Mouse (Mus musculus) forebrain, embryonic 14.5 days (tissue): ENCODE measurements around the gene RPS10-NUDT3. TPM values are rescaled to one million over a fixed set of nuclear protein-coding genes. Genes with fewer than 3 reads are reported as not detected.
A peak's percentile ranks its signal among the peaks of the same experiment; 100 is the strongest.

ENCODE experiments used
- ATAC-seq: fragments of 200-750 bp; cut with Nextera tagmentation; 2 replicates; pipeline ENCODE4 v1.8.0; 2017; ENCODE audit warnings: mild to moderate bottlenecking, moderate library complexity
- DNase-seq: peaks from one replicate; pipeline ENCODE4 v3.0.0-alpha.2; 2015; ENCODE audit warnings: low spot score
- H3K27ac ChIP-seq: fragments of 300-500 bp; sonication (generic); 2 replicates; pipeline ENCODE4 v1.5.1; 2014; ENCODE audit warnings: low read depth, mild to moderate bottlenecking, control low read depth, low read length, moderate library complexity
- H3K27me3 ChIP-seq: fragments of 300-500 bp; sonication (generic); replicated peaks from 2 replicates; pipeline ENCODE4 v1.6.1; 2014; ENCODE audit warnings: low read length, control low read depth, mixed read lengths; ENCODE audit not compliant: control insufficient read depth, insufficient read depth
- H3K36me3 ChIP-seq: fragments of 300-500 bp; sonication (generic); 2 replicates; pipeline ENCODE4 v1.6.1; 2014; ENCODE audit warnings: low read length, control low read depth; ENCODE audit not compliant: control insufficient read depth, insufficient read depth
- H3K4me1 ChIP-seq: fragments of 300-500 bp; sonication (generic); 2 replicates; pipeline ENCODE4 v1.6.1; 2014; ENCODE audit warnings: antibody characterized with exemption, low read length, control low read depth; ENCODE audit not compliant: control insufficient read depth, insufficient read depth
- H3K4me2 ChIP-seq: fragments of 300-500 bp; sonication (generic); 2 replicates; pipeline ENCODE4 v1.6.1; 2014; ENCODE audit warnings: mild to moderate bottlenecking, control low read depth, low read length
- H3K4me3 ChIP-seq: fragments of 300-500 bp; sonication (generic); 2 replicates; pipeline ENCODE4 v1.5.1; 2014; ENCODE audit warnings: low read depth, low read length, control low read depth
- H3K9ac ChIP-seq: fragments of 300-500 bp; sonication (generic); 2 replicates; pipeline ENCODE4 v1.6.1; 2014; ENCODE audit warnings: mild to moderate bottlenecking, low read length, control low read depth, moderate library complexity
- H3K9me3 ChIP-seq: fragments of 300-500 bp; sonication (generic); replicated peaks from 2 replicates; pipeline ENCODE4 v1.6.1; 2016; ENCODE audit warnings: low read length, control low read depth, mixed read lengths; ENCODE audit not compliant: control insufficient read depth
- WGBS: fragments of 180-500 bp; shearing (Covaris S2); extraction: QIAGEN DNeasy Blood & Tissue Kit; methylation state at CpG from one replicate; pipeline ENCODE4 v1.1.7; 2014; 5-methylcytosine and 5-hydroxymethylcytosine counted together
- polyA plus RNA-seq: library from polyadenylated mRNA; unstranded; fragments of >200 nt; fragmentation: Nextera tagmentation; extraction: Ambion mirVana; gene quantifications from 2 replicates; pipeline ENCODE4 v1.2.1, GENCODE M21; 2014

RPS10-NUDT3 gene
- polyA plus RNA-seq, 1 experiment from 2014 or later, result not detected

- DNase-seq (no peak), ATAC-seq (no peak)
- no peaks in the 10 kb centered on the region for H3K36me3 ChIP-seq
- no peak overlapping the region for H3K4me3 ChIP-seq
- H3K27ac ChIP-seq, result no peak overlapping the region
- peaks cover 15% of the 10 kb centered on the region for H3K27me3 ChIP-seq
- peaks cover 8% of the 10 kb centered on the region; the same call in 1 of the 2 replicates for H3K4me1 ChIP-seq
- no peaks in the 10 kb centered on the region for H3K9me3 ChIP-seq
- 74% methylated on average over 8 of the region's 8 CpGs for WGBS
- no peak overlapping the region for H3K9ac ChIP-seq
- no peak overlapping the region for H3K4me2 ChIP-seq
These were observed 22.1 kb upstream of the RPS10-NUDT3 start for GRCm38 (mm10) chr17:27657123-27657522.

- no peak overlapping the region for H3K27ac ChIP-seq
- peaks cover 8% of the 10 kb centered on the region; the same call in 1 of the 2 replicates for H3K4me1 ChIP-seq
- ATAC-seq, result no peak
- H3K9me3 ChIP-seq, result no peaks in the 10 kb centered on the region
- peak overlapping the region; percentile 52 for H3K4me3 ChIP-seq
- peak overlapping the region; percentile 87 for H3K4me2 ChIP-seq
- DNase-seq, result no peak
- H3K36me3 ChIP-seq, result no peaks in the 10 kb centered on the region
- WGBS, result 39% methylated on average over 5 of the region's 5 CpGs
- peaks cover 15% of the 10 kb centered on the region for H3K27me3 ChIP-seq
- H3K9ac ChIP-seq, result peak overlapping the region; percentile 70; the same call in 1 of the 2 replicates
These were observed 21.4 kb upstream of the RPS10-NUDT3 start for GRCm38 (mm10) chr17:27656414-27656813.

- 6% methylated on average over 13 of the region's 14 CpGs for WGBS
- Histone ChIP-seq H3K4me3 (peak overlapping the region; percentile 52), H3K36me3 (no peaks in the 10 kb centered on the region), H3K27me3 (peaks cover 15% of the 10 kb centered on the region), H3K9me3 (no peaks in the 10 kb centered on the region), H3K4me2 (peak overlapping the region; percentile 87), H3K9ac (peak overlapping the region; percentile 70), H3K27ac (peak overlapping the region; percentile 48; the same call in 1 of the 2 replicates), H3K4me1 (peaks cover 8% of the 10 kb centered on the region; the same call in 1 of the 2 replicates)
- peak; percentile 57 for ATAC-seq
- DNase-seq, result peak; percentile 61
These were observed 21.0 kb upstream of the RPS10-NUDT3 start for GRCm38 (mm10) chr17:27656011-27656399.

DNA sequence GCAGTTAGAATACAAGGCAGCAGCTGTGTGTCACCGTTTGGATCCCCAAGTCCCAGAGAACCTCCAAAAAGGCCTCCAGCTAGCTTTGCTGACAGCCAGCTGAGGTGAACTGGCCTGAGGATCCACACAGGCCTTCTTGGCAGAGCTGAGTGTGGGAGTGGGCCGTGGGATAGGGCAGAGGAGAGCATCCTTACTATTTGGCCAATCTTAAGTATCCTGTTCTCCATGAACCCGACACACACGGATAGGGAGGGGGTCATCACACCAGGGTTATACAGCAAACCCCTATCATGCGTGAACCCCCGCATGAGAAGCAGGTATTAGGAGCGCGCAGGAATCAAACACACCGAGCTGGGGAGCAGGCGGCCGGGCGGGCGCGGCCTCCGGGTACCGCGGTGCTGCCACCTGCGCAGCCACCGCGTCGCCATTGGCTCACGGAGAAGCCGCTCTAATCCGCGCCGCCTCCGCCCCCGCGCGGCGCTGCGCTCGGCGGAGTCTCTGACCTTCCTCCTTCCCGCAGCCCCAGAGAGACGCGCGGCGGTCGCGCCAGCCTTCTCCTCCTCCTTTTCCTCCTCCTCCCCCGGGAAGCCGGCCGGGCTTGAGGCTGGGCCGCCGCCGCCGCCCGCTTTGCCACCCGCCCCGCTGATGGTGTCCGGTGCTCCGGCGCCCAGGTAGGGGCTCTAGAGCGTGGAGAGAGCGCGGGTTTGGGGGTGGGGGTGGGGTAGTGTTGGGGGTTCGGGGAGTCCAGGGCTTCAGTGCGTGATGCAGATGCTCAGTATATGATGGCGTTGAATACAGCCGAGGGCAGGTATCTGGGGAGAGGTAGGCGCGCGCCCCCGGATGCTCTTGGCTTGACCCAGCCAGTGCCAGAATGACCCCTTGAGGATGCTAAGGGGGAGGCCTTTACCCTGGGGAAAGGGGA is 20.3 kb upstream of the RPS10-NUDT3 start, which contains the start of gene Pacsin1:
Gene Pacsin1, plus strand, starts transcription at position 421 of the 922 bp plus-strand sequence.
- H3K27me3 ChIP-seq, result peaks cover 15% of the 10 kb centered on the region
- peak within 1 kb of the TSS; percentile 52 for H3K4me3 ChIP-seq
- under 1% methylated on average over 49 of the region's 65 CpGs for WGBS
- peak within 1 kb of the TSS; percentile 87 for H3K4me2 ChIP-seq
- no peaks in the 10 kb centered on the region for H3K9me3 ChIP-seq
- H3K36me3 ChIP-seq, result no peaks in the 10 kb centered on the region
- H3K9ac ChIP-seq, result peak within 1 kb of the TSS; percentile 70
- ATAC-seq, result peak; percentile 79
- peak within 1 kb of the TSS; percentile 48 for H3K27ac ChIP-seq
- H3K4me1 ChIP-seq, result peaks cover 8% of the 10 kb centered on the region; the same call in 1 of the 2 replicates
- DNase-seq, result peak; percentile 72

DNA sequence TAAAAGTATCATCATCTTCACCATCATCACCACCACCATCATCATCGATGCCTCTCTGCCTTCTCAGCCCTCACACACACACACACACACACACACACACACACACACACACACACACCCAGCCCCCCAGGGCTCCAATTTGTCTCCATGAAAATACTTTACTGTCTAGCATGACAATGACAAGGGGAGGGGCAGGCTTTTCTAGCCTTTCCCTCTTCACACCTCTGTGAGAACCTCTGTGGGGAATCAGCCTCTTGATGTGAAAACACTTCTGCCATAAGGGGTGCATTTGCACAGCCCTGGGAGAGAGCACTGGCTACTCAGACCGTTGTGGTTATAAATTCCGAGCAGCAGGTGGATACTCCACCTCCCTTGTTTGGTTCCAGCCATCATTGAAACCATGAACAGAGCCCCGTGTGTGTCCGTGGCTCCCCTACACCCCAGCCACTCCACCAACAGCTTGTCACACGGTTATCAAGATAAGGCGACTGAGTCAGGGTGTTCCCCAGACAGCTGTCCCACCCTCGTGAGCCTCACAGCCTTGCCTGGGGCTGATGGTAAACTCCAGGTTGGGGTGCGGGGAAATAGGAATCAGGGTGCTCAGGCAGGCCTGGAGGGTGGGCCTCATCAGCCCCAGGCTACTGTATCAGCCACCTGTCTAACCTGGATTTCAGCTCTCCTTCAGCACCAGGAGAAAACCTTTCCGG is 18.4 kb upstream of the RPS10-NUDT3 start:
- ATAC-seq, result no peak
- H3K36me3 ChIP-seq, result no peaks in the 10 kb centered on the region
- peaks cover 15% of the 10 kb centered on the region for H3K27me3 ChIP-seq
- H3K27ac ChIP-seq, result no peak overlapping the region
- H3K9ac ChIP-seq, result no peak overlapping the region
- 81% methylated on average over 10 of the region's 10 CpGs for WGBS
- H3K4me1 ChIP-seq, result peaks cover 8% of the 10 kb centered on the region; the same call in 1 of the 2 replicates
- H3K9me3 ChIP-seq, result no peaks in the 10 kb centered on the region
- no peak for DNase-seq
- no peak overlapping the region for H3K4me3 ChIP-seq
- H3K4me2 ChIP-seq, result no peak overlapping the region

DNA sequence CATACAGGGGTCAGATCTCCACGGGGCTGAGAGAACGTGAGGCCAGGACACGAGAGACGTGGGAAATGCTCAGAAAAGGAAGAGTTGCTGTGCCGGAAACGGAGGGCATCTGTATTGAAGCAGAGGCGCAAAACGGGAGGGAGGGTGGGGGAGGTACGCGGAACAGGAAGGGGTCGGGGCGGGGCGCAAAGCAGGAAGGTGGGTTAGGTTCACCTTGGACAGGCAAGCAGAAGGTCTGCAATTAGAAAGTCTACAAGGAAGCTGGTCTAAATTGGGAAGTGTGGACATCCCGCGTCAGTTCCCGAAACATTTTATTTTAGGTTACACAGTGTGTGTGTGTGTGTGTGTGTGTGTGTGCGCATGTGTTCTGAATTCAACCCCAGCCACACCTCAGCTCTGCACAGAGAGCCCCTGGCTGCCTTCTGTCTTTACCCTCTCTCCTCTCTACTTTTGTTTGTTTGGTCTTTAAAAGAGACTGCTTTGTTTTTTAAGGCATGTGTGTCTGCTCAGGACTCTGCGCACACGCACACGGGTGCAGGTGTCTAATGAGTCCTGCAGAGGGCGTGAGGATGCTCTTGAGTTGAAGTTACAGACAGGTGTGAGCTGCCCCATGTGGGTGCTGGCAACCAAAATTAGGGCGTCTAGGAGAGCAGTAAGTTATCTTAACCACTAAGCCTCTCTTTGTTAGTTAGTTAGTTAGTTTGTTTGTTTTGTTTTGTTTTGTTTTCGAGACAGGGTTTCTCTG is 17.2 kb upstream of the RPS10-NUDT3 start:
- WGBS, result 89% methylated on average over 23 of the region's 23 CpGs
- no peak for DNase-seq
- ATAC-seq, result no peak
- Histone ChIP-seq H3K27ac (no peak overlapping the region), H3K9me3 (no peaks in the 10 kb centered on the region), H3K27me3 (peaks cover 15% of the 10 kb centered on the region), H3K36me3 (no peaks in the 10 kb centered on the region), H3K4me3 (no peak overlapping the region), H3K4me2 (no peak overlapping the region), H3K9ac (no peak overlapping the region), H3K4me1 (peaks cover 8% of the 10 kb centered on the region; the same call in 1 of the 2 replicates)

DNA sequence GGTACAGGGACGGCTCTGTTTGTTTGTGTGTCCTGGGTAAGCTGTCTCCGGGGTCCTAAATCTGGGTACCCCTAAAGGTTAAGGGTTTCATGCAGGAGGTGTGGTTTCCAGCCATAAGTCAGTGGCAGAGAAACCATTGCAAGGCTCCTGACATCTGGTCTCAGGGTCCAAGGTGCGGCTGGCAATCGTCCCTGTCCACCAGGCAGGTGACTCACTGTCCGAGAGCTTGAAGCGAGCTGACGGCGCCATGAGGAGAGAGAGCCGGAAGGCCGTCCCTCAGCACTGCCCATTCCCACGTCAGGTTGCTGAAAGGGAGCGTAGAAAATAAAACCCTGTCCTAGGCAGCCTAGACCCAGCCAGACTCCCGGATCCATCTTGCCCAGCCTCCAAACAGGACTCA is 15.6 kb upstream of the RPS10-NUDT3 start:
- Histone ChIP-seq H3K27ac (no peak overlapping the region), H3K9me3 (no peaks in the 10 kb centered on the region), H3K36me3 (no peaks in the 10 kb centered on the region), H3K27me3 (peaks cover 6% of the 10 kb centered on the region; the same call in 1 of the 2 replicates), H3K4me2 (no peak overlapping the region), H3K4me3 (no peak overlapping the region), H3K9ac (no peak overlapping the region), H3K4me1 (peaks cover 1% of the 10 kb centered on the region; the same call in 1 of the 2 replicates)
- DNase-seq, result no peak
- no peak for ATAC-seq
- WGBS, result 80% methylated on average over 13 of the region's 13 CpGs

GRCm38 (mm10) chr17:27650160-27650559 is 15.1 kb upstream of the RPS10-NUDT3 start:
- H3K27ac ChIP-seq, result no peak overlapping the region
- H3K4me1 ChIP-seq, result no peaks in the 10 kb centered on the region
- DNase-seq (peak; percentile 73), ATAC-seq (no peak)
- WGBS, result 9% methylated on average over 12 of the region's 12 CpGs
- H3K4me3 ChIP-seq, result no peak overlapping the region
- peaks cover 5% of the 10 kb centered on the region; the same call in 1 of the 2 replicates for H3K27me3 ChIP-seq
- H3K4me2 ChIP-seq, result no peak overlapping the region
- no peaks in the 10 kb centered on the region for H3K9me3 ChIP-seq
- H3K9ac ChIP-seq, result no peak overlapping the region
- no peaks in the 10 kb centered on the region for H3K36me3 ChIP-seq
